Mouse (Mus musculus) midbrain, embryonic 14.5 days (tissue): Measurements from ENCODE around the gene Hvcn1. TPM values are rescaled to one million over a fixed set of nuclear protein-coding genes. Genes with fewer than 3 reads are reported as not detected.

Experiments used
- ATAC-seq: fragments of 200-750 bp; cut with Nextera tagmentation; 2 replicates; pipeline ENCODE4 v1.8.0; 2017; ENCODE audit warnings: moderate number of reproducible peaks, moderate library complexity; ENCODE audit not compliant: low FRiP score, low TSS enrichment
- DNase-seq: peaks from one replicate; pipeline ENCODE4 v3.0.0-alpha.2; 2015
- H3K27ac ChIP-seq: fragments of 300-500 bp; sonication (generic); replicated peaks from 2 replicates; pipeline ENCODE4 v1.5.1; 2014; ENCODE audit warnings: mild to moderate bottlenecking, low read depth, low read length, moderate library complexity
- H3K27me3 ChIP-seq: fragments of 300-500 bp; sonication (generic); 2 replicates; pipeline ENCODE4 v1.6.1; 2014; ENCODE audit warnings: low read length, control low read depth, mixed read lengths; ENCODE audit not compliant: control insufficient read depth, insufficient read depth
- H3K36me3 ChIP-seq: fragments of 300-500 bp; sonication (generic); 2 replicates; pipeline ENCODE4 v1.6.1; 2014; ENCODE audit warnings: low read length, control low read depth; ENCODE audit not compliant: control insufficient read depth, insufficient read depth
- H3K4me1 ChIP-seq: fragments of 300-500 bp; sonication (generic); 2 replicates; pipeline ENCODE4 v1.6.1; 2014; ENCODE audit warnings: mild to moderate bottlenecking, antibody characterized with exemption, low read length, control low read depth; ENCODE audit not compliant: control insufficient read depth, insufficient read depth
- H3K4me2 ChIP-seq: fragments of 300-500 bp; sonication (generic); 2 replicates; pipeline ENCODE4 v1.6.1; 2014; ENCODE audit warnings: mild to moderate bottlenecking, low read length, moderate library complexity
- H3K4me3 ChIP-seq: fragments of 300-500 bp; sonication (generic); replicated peaks from 2 replicates; pipeline ENCODE4 v1.5.1; 2014; ENCODE audit warnings: low read depth, low read length
- H3K9ac ChIP-seq: fragments of 300-500 bp; sonication (generic); replicated peaks from 2 replicates; pipeline ENCODE4 v1.6.1; 2014; ENCODE audit warnings: mild to moderate bottlenecking, low read length, moderate library complexity
- H3K9me3 ChIP-seq: fragments of 300-500 bp; sonication (generic); 2 replicates; pipeline ENCODE4 v1.6.1; 2016; ENCODE audit warnings: low read length, control low read depth, mixed read lengths; ENCODE audit not compliant: control insufficient read depth
- WGBS: fragments of 180-500 bp; shearing (Covaris S2); extraction: QIAGEN DNeasy Blood & Tissue Kit; methylation state at CpG from one replicate; pipeline ENCODE4 v1.1.7; 2014; 5-methylcytosine and 5-hydroxymethylcytosine counted together
- polyA plus RNA-seq: library from polyadenylated mRNA; unstranded; fragments of >200 nt; fragmentation: Nextera tagmentation; extraction: Ambion mirVana; gene quantifications from 2 replicates; pipeline ENCODE4 v1.2.1, GENCODE M21; 2014

Hvcn1 gene
- polyA plus RNA-seq, 1 experiment from 2014 or later: 2.5 TPM

- no peaks in the 10 kb centered on the region for H3K36me3 ChIP-seq
- ATAC-seq (no peak), DNase-seq (no peak)
- no peaks in the 10 kb centered on the region for H3K9me3 ChIP-seq
- H3K9ac ChIP-seq: no peak overlapping the region
- H3K4me3 ChIP-seq: no peak overlapping the region
- H3K4me1 ChIP-seq: no peaks in the 10 kb centered on the region
- no peaks in the 10 kb centered on the region for H3K27me3 ChIP-seq
- H3K27ac ChIP-seq: no peak overlapping the region
- 93% methylated on average over 4 of the region's 4 CpGs for WGBS
- no peak overlapping the region for H3K4me2 ChIP-seq
These were observed 14.5 kb downstream of the Hvcn1 start for GRCm38 (mm10) chr5:122221085-122221484.

- H3K9me3 ChIP-seq: no peaks in the 10 kb centered on the region
- DNase-seq (no peak), ATAC-seq (no peak)
- no peaks in the 10 kb centered on the region for H3K36me3 ChIP-seq
- H3K27me3 ChIP-seq: no peaks in the 10 kb centered on the region
- H3K27ac ChIP-seq: no peak overlapping the region
- 92% methylated on average over 2 of the region's 2 CpGs for WGBS
- H3K4me2 ChIP-seq: no peak overlapping the region
- no peak overlapping the region for H3K4me3 ChIP-seq
- H3K4me1 ChIP-seq: no peaks in the 10 kb centered on the region
- no peak overlapping the region for H3K9ac ChIP-seq
These were observed 17.7 kb downstream of the Hvcn1 start for GRCm38 (mm10) chr5:122224291-122224690.

GRCm38 (mm10) chr5:122228271-122228765 lies 21.7 kb downstream of the Hvcn1 start:
- Histone ChIP-seq H3K27me3 (no peaks in the 10 kb centered on the region), H3K4me2 (no peak overlapping the region), H3K36me3 (no peaks in the 10 kb centered on the region), H3K27ac (no peak overlapping the region), H3K4me3 (no peak overlapping the region), H3K9me3 (no peaks in the 10 kb centered on the region), H3K4me1 (no peaks in the 10 kb centered on the region), H3K9ac (no peak overlapping the region)
- no peak for DNase-seq
- ATAC-seq: no peak
- 68% methylated on average over 3 of the region's 3 CpGs for WGBS

GRCm38 (mm10) chr5:122228772-122229171 lies 22.2 kb downstream of the Hvcn1 start:
- no peaks in the 10 kb centered on the region for H3K27me3 ChIP-seq
- H3K9ac ChIP-seq: no peak overlapping the region
- no peaks in the 10 kb centered on the region for H3K36me3 ChIP-seq
- no peak overlapping the region for H3K4me2 ChIP-seq
- H3K4me1 ChIP-seq: no peaks in the 10 kb centered on the region
- no peak overlapping the region for H3K4me3 ChIP-seq
- H3K9me3 ChIP-seq: no peaks in the 10 kb centered on the region
- H3K27ac ChIP-seq: no peak overlapping the region
- ATAC-seq (no peak), DNase-seq (no peak)
- 70% methylated on average over 3 of the region's 4 CpGs for WGBS

GRCm38 (mm10) chr5:122230816-122231215 lies 24.2 kb downstream of the Hvcn1 start:
- no peak for ATAC-seq
- 95% methylated on average over 4 of the region's 4 CpGs for WGBS

GRCm38 (mm10) chr5:122231431-122231830 lies 24.8 kb downstream of the Hvcn1 start:
- H3K9ac ChIP-seq: no peak overlapping the region
- H3K36me3 ChIP-seq: no peaks in the 10 kb centered on the region
- no peak overlapping the region for H3K4me2 ChIP-seq
- no peak overlapping the region for H3K4me3 ChIP-seq
- H3K4me1 ChIP-seq: no peaks in the 10 kb centered on the region
- ATAC-seq: no peak
- WGBS: 74% methylated on average over 6 of the region's 6 CpGs
- DNase-seq: no peak
- no peaks in the 10 kb centered on the region for H3K9me3 ChIP-seq
- no peak overlapping the region for H3K27ac ChIP-seq
- H3K27me3 ChIP-seq: no peaks in the 10 kb centered on the region

More at GRCm38 (mm10) chr5:122230816-122231215, 24.2 kb downstream of the Hvcn1 start:
- Histone ChIP-seq H3K9ac (no peak overlapping the region), H3K27ac (no peak overlapping the region), H3K9me3 (no peaks in the 10 kb centered on the region), H3K4me1 (no peaks in the 10 kb centered on the region), H3K36me3 (no peaks in the 10 kb centered on the region), H3K4me2 (no peak overlapping the region), H3K27me3 (no peaks in the 10 kb centered on the region), H3K4me3 (no peak overlapping the region)
- DNase-seq: no peak

- Histone ChIP-seq H3K4me1 (no peaks in the 10 kb centered on the region), H3K9me3 (no peaks in the 10 kb centered on the region), H3K4me3 (no peak overlapping the region), H3K4me2 (no peak overlapping the region), H3K27ac (no peak overlapping the region), H3K27me3 (no peaks in the 10 kb centered on the region), H3K9ac (no peak overlapping the region), H3K36me3 (no peaks in the 10 kb centered on the region)
- ATAC-seq: no peak
- no peak for DNase-seq
- 92% methylated on average over 5 of the region's 5 CpGs for WGBS
These were observed 25.4 kb downstream of the Hvcn1 start for GRCm38 (mm10) chr5:122232004-122232403.

- no peak for DNase-seq
- H3K36me3 ChIP-seq: 0 out of 2 replicates have a peak, but pooled peaks cover under 1% of the 10 kb centered on the region
These were observed 26.5 kb downstream of the Hvcn1 start for GRCm38 (mm10) chr5:122233077-122233581.

GRCm38 (mm10) chr5:122233695-122234094 lies 27.1 kb downstream of the Hvcn1 start:
- Histone ChIP-seq H3K9me3 (no peaks in the 10 kb centered on the region), H3K4me1 (no peaks in the 10 kb centered on the region), H3K36me3 (0 out of 2 replicates have a peak, but pooled peaks cover 2% of the 10 kb centered on the region), H3K4me3 (no peak overlapping the region), H3K4me2 (no peak overlapping the region), H3K9ac (no peak overlapping the region), H3K27me3 (no peaks in the 10 kb centered on the region), H3K27ac (no peak overlapping the region)
- 89% methylated on average over 12 of the region's 12 CpGs for WGBS
- ATAC-seq (no peak), DNase-seq (no peak)

More at GRCm38 (mm10) chr5:122233077-122233581, 26.5 kb downstream of the Hvcn1 start:
- no peak for ATAC-seq
- Histone ChIP-seq H3K4me2 (no peak overlapping the region), H3K27me3 (no peaks in the 10 kb centered on the region), H3K27ac (no peak overlapping the region), H3K9me3 (no peaks in the 10 kb centered on the region), H3K9ac (no peak overlapping the region), H3K4me3 (no peak overlapping the region), H3K4me1 (no peaks in the 10 kb centered on the region)
- 91% methylated on average over 14 of the region's 14 CpGs for WGBS
